Mouse (Mus musculus) spleen, postnatal 36 days (tissue): ENCODE results near the gene Cdhr4.

Experiments used
- DNase-seq, 2 experiments: peaks; one replicate each; pipeline ENCODE4 v3.0.0; 2022; ENCODE audit warnings: low spot score in 2 of 2, mixed read lengths in 1 of 2

Gene Cdhr4

GRCm38 (mm10) chr9:107975399-107976386 lies 16.6 kb upstream of the Cdhr4 start, which contains the start of gene Uba7:
Uba7 (plus strand) TSS chr9:107975505.
- peak; percentile 69 to 79 for DNase-seq

GRCm38 (mm10) chr9:107978815-107979214 lies 13.5 kb upstream of the Cdhr4 start:
- no peak for DNase-seq

GRCm38 (mm10) chr9:107981684-107982605 lies 10.4 kb upstream of the Cdhr4 start:
- no peak for DNase-seq

- peak; percentile 61 to 71 for DNase-seq
Measured at GRCm38 (mm10) chr9:107982681-107983346, 9.5 kb upstream of the Cdhr4 start, which contains the start of gene Gm20661. Gm20661 (plus strand) TSS chr9:107983058.

GRCm38 (mm10) chr9:107983421-107983890 lies 8.8 kb upstream of the Cdhr4 start:
- DNase-seq, result peak; percentile 61 to 69

GRCm38 (mm10) chr9:107984052-107984753 lies 8.1 kb upstream of the Cdhr4 start:
- DNase-seq, result no peak

- no peak for DNase-seq
Measured at GRCm38 (mm10) chr9:107984754-107985055, 7.6 kb upstream of the Cdhr4 start.

- peak; percentile 92 to 94 for DNase-seq
Measured at GRCm38 (mm10) chr9:107985131-107986119, 6.9 kb upstream of the Cdhr4 start, which contains the start of gene Inka1. Inka1 (minus strand) TSS chr9:107985879.

- peak; percentile 79 to 84 for DNase-seq
Measured at GRCm38 (mm10) chr9:107986376-107986775, 5.9 kb upstream of the Cdhr4 start.

- no peak for DNase-seq
Measured at GRCm38 (mm10) chr9:107987950-107988349, 4.3 kb upstream of the Cdhr4 start.

GRCm38 (mm10) chr9:107993013-107993412 lies 716 bp downstream of the Cdhr4 start:
- DNase-seq, result no peak

- DNase-seq, result no peak
Measured at GRCm38 (mm10) chr9:107994464-107994863, 2.2 kb downstream of the Cdhr4 start.

GRCm38 (mm10) chr9:107995513-107995912 lies 3.2 kb downstream of the Cdhr4 start:
- no peak for DNase-seq

- DNase-seq, result no peak
Measured at GRCm38 (mm10) chr9:107996049-107996448, 3.8 kb downstream of the Cdhr4 start, which contains the start of gene Gm20662. Gm20662 (plus strand) TSS chr9:107996349.

- peak; percentile 100 for DNase-seq
Measured at GRCm38 (mm10) chr9:108001922-108002770, 9.8 kb downstream of the Cdhr4 start, which contains the start of gene Ip6k1. Ip6k1 (plus strand) TSS chr9:108002501.

- no peak for DNase-seq
Measured at GRCm38 (mm10) chr9:108002778-108003530, 10.7 kb downstream of the Cdhr4 start.

GRCm38 (mm10) chr9:108003531-108003890 lies 11.2 kb downstream of the Cdhr4 start:
- peak in 1 of 2 experiments; percentile 11 for DNase-seq

GRCm38 (mm10) chr9:108008041-108008440 lies 15.7 kb downstream of the Cdhr4 start:
- no peak for DNase-seq
